Mouse (Mus musculus): ENCODE data around the gene Ppif. TPM values are rescaled to one million over a fixed set of nuclear protein-coding genes. Genes with fewer than 3 reads are reported as not detected.

Gene Ppif
- total and polyA plus RNA-seq, 2 experiments from 2014 or later = 35.0 to 39.7 TPM

DNA sequence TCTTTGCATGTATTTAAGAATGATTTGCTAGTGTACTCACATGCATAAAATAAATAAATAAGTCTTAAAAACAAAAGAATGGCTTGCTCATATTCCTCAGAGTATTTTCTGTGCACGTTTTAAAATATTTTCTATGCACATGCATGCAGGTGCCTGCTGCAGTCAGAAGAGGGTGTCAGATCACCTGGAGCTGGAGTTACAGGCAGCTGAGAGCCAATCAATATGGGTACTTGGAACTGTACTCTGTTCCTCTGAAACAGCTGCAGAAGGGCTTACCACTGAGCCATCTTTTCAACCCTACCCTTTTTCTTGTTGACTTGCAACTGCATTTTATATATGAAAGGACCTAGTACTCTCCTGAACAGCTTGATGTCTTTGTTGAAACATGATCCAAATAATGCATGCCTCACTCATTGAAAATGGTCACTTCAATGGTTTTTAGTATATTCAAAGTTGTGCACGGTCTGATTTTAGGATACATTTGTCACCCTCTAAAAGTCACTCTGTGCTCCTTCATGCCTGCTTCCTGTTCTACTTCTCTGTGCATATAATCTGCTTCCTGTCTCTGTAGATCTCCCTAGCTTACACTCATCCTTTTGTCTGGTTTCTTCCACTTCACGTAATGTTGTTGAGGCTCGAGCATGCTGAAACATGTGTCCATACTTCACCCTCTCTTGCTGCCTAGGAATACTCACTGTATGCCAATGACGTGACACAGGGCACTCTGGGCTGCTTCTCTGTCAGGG is 27.2 kb downstream of the Ppif start:
- no peaks in the 10 kb centered on the region for H3K27me3 ChIP-seq (ENCODE audit: insufficient read depth, low read length)
- no peak overlapping the region for H3K27ac ChIP-seq (ENCODE audit: low read depth, low read length)
- H3K4me3 ChIP-seq (ENCODE audit: low read depth, low read length) = no peak overlapping the region
- ATAC-seq (no peak), DNase-seq (no peak)
- no peak overlapping the region for H3K9ac ChIP-seq
- H3K9me3 ChIP-seq (ENCODE audit: low read length) = no peaks in the 10 kb centered on the region
- H3K36me3 ChIP-seq (ENCODE audit: insufficient read depth) = no peaks in the 10 kb centered on the region
- no peaks in the 10 kb centered on the region for H3K4me1 ChIP-seq (ENCODE audit: insufficient read depth)
- WGBS = 87% methylated on average over 5 of the region's 5 CpGs
- H3K4me2 ChIP-seq (ENCODE audit: low read depth) = no peak overlapping the region
- no peak for TF ChIP-seq CTCF (IDR thresholded peaks at IDR 0.05; ENCODE audit: low read depth)

DNA sequence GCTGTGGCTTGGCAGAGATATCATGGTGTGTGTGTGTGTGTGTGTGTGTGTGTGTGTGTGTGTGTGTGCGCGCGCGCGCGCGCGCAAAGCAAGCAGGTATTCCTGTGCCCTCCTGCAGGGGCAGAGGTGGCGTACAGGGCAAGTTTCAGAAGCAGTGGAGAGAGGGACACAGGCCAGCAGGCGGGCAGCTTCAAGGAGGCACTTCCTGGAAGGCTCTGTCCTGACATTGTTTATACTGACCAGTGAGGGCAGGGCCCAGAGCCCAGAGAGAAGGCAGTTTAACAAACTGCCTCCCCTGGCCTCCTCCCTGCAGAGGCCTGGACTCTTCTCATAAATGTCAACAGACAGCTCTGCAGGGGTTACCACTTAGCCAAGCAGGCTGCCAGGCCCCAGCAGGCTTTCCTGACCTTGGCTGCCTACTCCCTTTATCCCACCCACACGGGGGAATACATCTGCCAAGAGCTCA is 31.1 kb downstream of the Ppif start:
- Histone ChIP-seq H3K9me3 (ENCODE audit: low read length) (no peaks in the 10 kb centered on the region), H3K27ac (ENCODE audit: low read depth, low read length) (no peak overlapping the region), H3K4me2 (ENCODE audit: low read depth) (no peak overlapping the region), H3K4me1 (ENCODE audit: insufficient read depth) (no peaks in the 10 kb centered on the region), H3K36me3 (ENCODE audit: insufficient read depth) (no peaks in the 10 kb centered on the region), H3K9ac (no peak overlapping the region), H3K4me3 (ENCODE audit: low read depth, low read length) (no peak overlapping the region), H3K27me3 (ENCODE audit: insufficient read depth, low read length) (no peaks in the 10 kb centered on the region)
- DNase-seq (no peak), ATAC-seq (peak; percentile 43)
- TF ChIP-seq CTCF (IDR thresholded peaks at IDR 0.05; ENCODE audit: low read depth) = 0 out of 2 replicates have a peak, but pooled peaks have one; percentile 4
- 80% methylated on average over 11 of the region's 11 CpGs for WGBS

DNA sequence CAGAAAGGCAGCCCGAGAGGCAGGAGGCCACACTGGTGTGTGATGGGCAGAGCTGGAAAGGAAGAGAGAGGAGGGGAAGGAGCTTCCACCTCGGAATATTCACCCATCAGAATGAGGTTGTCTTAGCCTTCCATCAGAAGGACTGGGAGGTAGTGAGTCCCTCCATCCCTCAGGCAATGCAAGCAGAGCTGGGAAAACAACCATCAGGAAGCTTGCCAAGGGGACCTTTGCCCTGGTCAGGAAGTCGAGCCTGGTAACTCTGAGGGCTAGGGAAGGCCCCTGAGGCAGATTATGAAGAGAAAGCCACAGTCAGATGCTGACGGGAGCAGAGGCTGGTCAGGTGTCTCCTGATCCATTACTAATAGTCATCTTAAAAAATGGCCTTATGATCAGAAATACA is 31.7 kb downstream of the Ppif start:
- Histone ChIP-seq H3K4me1 (ENCODE audit: insufficient read depth) (no peaks in the 10 kb centered on the region), H3K9me3 (ENCODE audit: low read length) (no peaks in the 10 kb centered on the region), H3K4me3 (ENCODE audit: low read depth, low read length) (no peak overlapping the region), H3K27ac (ENCODE audit: low read depth, low read length) (no peak overlapping the region), H3K27me3 (ENCODE audit: insufficient read depth, low read length) (no peaks in the 10 kb centered on the region), H3K36me3 (ENCODE audit: insufficient read depth) (no peaks in the 10 kb centered on the region), H3K9ac (no peak overlapping the region), H3K4me2 (ENCODE audit: low read depth) (no peak overlapping the region)
- ATAC-seq (no peak), DNase-seq (no peak)
- whole genome bisulfite sequencing = 58% methylated on average over 4 of the region's 4 CpGs
- no peak for TF ChIP-seq CTCF (IDR thresholded peaks at IDR 0.05; ENCODE audit: low read depth)

DNA sequence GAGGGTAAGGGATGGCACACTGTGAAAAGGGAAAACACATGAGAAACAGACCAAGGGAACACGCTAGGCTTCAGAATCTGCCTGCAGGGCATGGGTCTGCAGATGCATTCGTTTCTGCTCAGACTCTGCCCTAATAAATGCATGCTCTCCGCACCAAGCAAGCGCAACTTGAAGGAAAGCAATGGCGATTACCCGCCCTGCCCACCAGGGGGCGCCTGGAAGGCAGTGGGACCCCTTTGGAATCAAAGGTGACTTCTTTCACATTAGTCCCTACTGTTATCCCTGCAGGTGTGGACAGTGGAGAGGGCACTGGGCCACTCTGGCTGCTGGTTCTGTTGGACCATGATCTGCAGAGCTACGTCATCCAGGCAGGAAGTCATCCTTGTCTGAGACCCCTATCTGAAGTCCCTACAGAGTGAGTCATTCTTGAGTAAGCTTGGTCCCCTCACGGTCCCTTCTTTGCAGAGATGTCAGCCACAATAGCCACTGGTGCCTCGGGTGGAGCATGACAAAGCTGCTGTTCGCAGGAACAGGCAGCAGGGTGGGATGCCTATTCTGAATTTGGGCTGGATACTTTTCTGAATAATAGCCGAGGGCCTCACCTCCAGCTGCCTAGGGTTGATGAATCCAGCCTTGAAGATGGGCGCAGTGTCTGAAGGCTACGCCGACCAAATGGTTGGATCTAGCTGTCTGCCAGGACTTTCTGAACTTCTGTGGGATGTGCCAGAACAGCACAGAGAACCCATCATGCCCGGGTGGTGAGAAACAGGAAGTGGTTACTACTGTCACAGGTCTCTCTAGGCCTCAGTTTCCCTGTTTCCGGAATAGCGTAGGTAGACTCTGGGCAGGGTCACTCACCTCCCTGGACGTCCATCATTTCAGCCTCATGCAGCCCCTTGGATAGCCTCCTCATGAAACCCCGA is 32.5 kb downstream of the Ppif start:
- no peaks in the 10 kb centered on the region for H3K27me3 ChIP-seq (ENCODE audit: insufficient read depth, low read length)
- no peak overlapping the region for H3K9ac ChIP-seq
- peak; percentile 77 for TF ChIP-seq CTCF (IDR thresholded peaks at IDR 0.05; ENCODE audit: low read depth)
- no peak overlapping the region for H3K4me3 ChIP-seq (ENCODE audit: low read depth, low read length)
- no peak overlapping the region for H3K27ac ChIP-seq (ENCODE audit: low read depth, low read length)
- no peaks in the 10 kb centered on the region for H3K36me3 ChIP-seq (ENCODE audit: insufficient read depth)
- no peak overlapping the region for H3K4me2 ChIP-seq (ENCODE audit: low read depth)
- ATAC-seq (no peak), DNase-seq (peak; percentile 58)
- WGBS = 60% methylated on average over 20 of the region's 20 CpGs
- no peaks in the 10 kb centered on the region for H3K4me1 ChIP-seq (ENCODE audit: insufficient read depth)
- no peaks in the 10 kb centered on the region for H3K9me3 ChIP-seq (ENCODE audit: low read length)

GRCm38 (mm10) chr14:25727149-25727510 is 33.2 kb downstream of the Ppif start:
- no peak for DNase-seq
- 81% methylated on average over 5 of the region's 5 CpGs for WGBS

DNA sequence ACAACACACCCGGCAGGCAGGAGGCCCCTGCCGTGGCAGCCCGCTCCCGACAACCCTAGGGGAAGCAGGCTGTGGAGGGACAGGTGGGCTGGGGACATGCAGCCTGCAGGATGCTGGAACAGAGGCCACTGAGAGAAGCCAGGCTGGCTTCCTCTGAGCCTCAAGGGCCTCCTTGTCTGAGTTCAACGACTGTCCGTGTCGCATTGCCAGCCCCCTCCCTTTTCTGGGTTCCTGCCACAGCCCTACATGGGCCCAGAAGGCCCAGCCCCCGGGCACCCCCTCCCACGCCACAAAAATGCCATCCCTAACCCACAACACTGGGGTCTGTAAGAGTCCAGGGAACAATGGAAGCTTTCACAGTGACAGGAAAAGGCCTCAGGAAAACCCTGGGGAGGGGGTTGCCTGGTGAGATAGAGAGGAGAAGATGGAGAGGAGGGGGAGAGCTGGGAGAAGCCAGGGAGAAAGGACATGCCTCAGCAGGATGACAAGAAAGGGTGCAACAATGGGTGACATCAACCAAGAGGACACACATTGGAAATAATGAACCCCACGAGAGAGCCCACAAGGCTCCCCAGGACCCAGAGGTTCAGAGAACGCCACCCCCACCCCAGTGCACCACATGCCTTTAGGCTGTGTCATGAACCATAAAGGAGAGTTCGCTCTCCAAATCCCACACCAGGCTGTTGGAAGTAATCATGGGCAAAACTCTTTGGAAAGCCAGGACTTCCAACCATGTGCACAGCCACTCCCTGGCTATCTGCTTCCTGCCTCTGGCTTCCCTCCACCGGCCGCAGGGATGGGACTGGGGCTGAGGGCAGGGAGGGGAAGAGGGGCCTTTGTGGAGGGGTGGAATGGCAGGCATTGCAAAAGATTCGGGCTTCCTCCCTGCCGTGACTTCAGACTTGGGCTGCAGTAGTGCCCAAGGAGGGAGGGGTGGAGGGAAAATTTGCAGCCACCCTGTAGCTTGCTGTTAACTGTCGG is 41.1 kb downstream of the Ppif start:
- H3K4me3 ChIP-seq (ENCODE audit: low read depth, low read length) = no peak overlapping the region
- ATAC-seq (peak; percentile 81), DNase-seq (peak; percentile 51)
- no peak overlapping the region for H3K4me2 ChIP-seq (ENCODE audit: low read depth)
- no peaks in the 10 kb centered on the region for H3K36me3 ChIP-seq (ENCODE audit: insufficient read depth)
- no peak for TF ChIP-seq CTCF (IDR thresholded peaks at IDR 0.05; ENCODE audit: low read depth)
- peak overlapping the region; percentile 50 for H3K27ac ChIP-seq (ENCODE audit: low read depth, low read length)
- H3K4me1 ChIP-seq (ENCODE audit: insufficient read depth) = peaks cover 10% of the 10 kb centered on the region; the same call in 1 of the 2 replicates
- no peaks in the 10 kb centered on the region for H3K9me3 ChIP-seq (ENCODE audit: low read length)
- H3K9ac ChIP-seq = no peak overlapping the region
- H3K27me3 ChIP-seq (ENCODE audit: insufficient read depth, low read length) = no peaks in the 10 kb centered on the region
- 34% methylated on average over 17 of the region's 17 CpGs for WGBS

More at GRCm38 (mm10) chr14:25727149-25727510, 33.2 kb downstream of the Ppif start:
- H3K4me2 ChIP-seq (ENCODE audit: low read depth) = no peak overlapping the region
- no peak overlapping the region for H3K27ac ChIP-seq (ENCODE audit: low read depth, low read length)
- no peaks in the 10 kb centered on the region for H3K27me3 ChIP-seq (ENCODE audit: insufficient read depth, low read length)
- no peaks in the 10 kb centered on the region for H3K4me1 ChIP-seq (ENCODE audit: insufficient read depth)
- no peak overlapping the region for H3K9ac ChIP-seq
- TF ChIP-seq CTCF (IDR thresholded peaks at IDR 0.05; ENCODE audit: low read depth) = no peak
- no peaks in the 10 kb centered on the region for H3K9me3 ChIP-seq (ENCODE audit: low read length)
- no peaks in the 10 kb centered on the region for H3K36me3 ChIP-seq (ENCODE audit: insufficient read depth)
- no peak overlapping the region for H3K4me3 ChIP-seq (ENCODE audit: low read depth, low read length)
- no peak for ATAC-seq

Data from forebrain, postnatal 0 days (tissue).